Mouse (Mus musculus) midbrain, postnatal 0 days (tissue): Measurements from ENCODE around the gene Tnfsf14. TPM values are rescaled to one million over a fixed set of nuclear protein-coding genes. Genes with fewer than 3 reads are reported as not detected.

Experiments used
- ATAC-seq: fragments of 200-750 bp; cut with Nextera tagmentation; 2 replicates; pipeline ENCODE4 v1.8.0; 2017; ENCODE audit warnings: moderate number of reproducible peaks, mild to moderate bottlenecking, moderate TSS enrichment, moderate library complexity; ENCODE audit not compliant: low FRiP score
- DNase-seq: peaks from one replicate; pipeline ENCODE4 v3.0.0-alpha.2; 2015; ENCODE audit warnings: low spot score
- H3K27ac ChIP-seq: fragments of 300-500 bp; sonication (generic); 2 replicates; pipeline ENCODE4 v1.5.1; 2014; ENCODE audit warnings: low read depth, mild to moderate bottlenecking, low read length, mixed read lengths
- H3K27me3 ChIP-seq: fragments of 300-500 bp; sonication (generic); 2 replicates; pipeline ENCODE4 v1.6.1; 2014; ENCODE audit warnings: low read length, control low read depth, mixed read lengths; ENCODE audit not compliant: insufficient read depth
- H3K36me3 ChIP-seq: fragments of 300-500 bp; sonication (generic); 2 replicates; pipeline ENCODE4 v1.6.1; 2014; ENCODE audit warnings: low read length, control low read depth, mixed read lengths; ENCODE audit not compliant: insufficient read depth
- H3K4me1 ChIP-seq: fragments of 300-500 bp; sonication (generic); 2 replicates; pipeline ENCODE4 v1.6.1; 2014; ENCODE audit warnings: mild to moderate bottlenecking, control low read depth, antibody characterized with exemption, low read length, mixed read lengths; ENCODE audit not compliant: insufficient read depth
- H3K4me2 ChIP-seq: fragments of 300-500 bp; sonication (generic); 2 replicates; pipeline ENCODE4 v1.6.1; 2014; ENCODE audit warnings: low read depth, mild to moderate bottlenecking, low read length, mixed read lengths; ENCODE audit not compliant: poor library complexity, severe bottlenecking
- H3K4me3 ChIP-seq: fragments of 300-500 bp; sonication (generic); 2 replicates; pipeline ENCODE4 v1.5.1; 2014; ENCODE audit warnings: low read depth, mild to moderate bottlenecking, low read length, moderate library complexity
- H3K9ac ChIP-seq: fragments of 300-500 bp; sonication (generic); replicated peaks from 2 replicates; pipeline ENCODE4 v1.6.1; 2014; ENCODE audit warnings: mild to moderate bottlenecking, low read length, moderate library complexity, mixed read lengths; ENCODE audit not compliant: poor library complexity, severe bottlenecking
- H3K9me3 ChIP-seq: fragments of 300-500 bp; sonication (generic); 2 replicates; pipeline ENCODE4 v1.6.1; 2016; ENCODE audit warnings: low read length, control low read depth
- CTCF ChIP-seq: IDR thresholded peaks from 2 replicates; pipeline ENCODE4 v1.5.1; 2016; ENCODE audit warnings: antibody characterized with exemption, mild to moderate bottlenecking
- WGBS: fragments of 180-500 bp; shearing (Covaris S2); extraction: QIAGEN DNeasy Blood & Tissue Kit; methylation state at CpG from one replicate; pipeline ENCODE4 v1.1.7; 2014; 5-methylcytosine and 5-hydroxymethylcytosine counted together
- polyA plus RNA-seq: library from polyadenylated mRNA; unstranded; fragments of >200 nt; fragmentation: Nextera tagmentation; extraction: Ambion mirVana; gene quantifications from 2 replicates; pipeline ENCODE4 v1.2.1, GENCODE M21; 2015
- total RNA-seq: library from RNA; depleted of rRNA; stranded (reverse); fragments of >200 nt; gene quantifications from 2 replicates; pipeline ENCODE4 v1.2.3, GENCODE M21; 2014; rRNA removed

Gene Tnfsf14
- not detected in 2 replicates for total RNA-seq
- polyA plus RNA-seq = not detected in 2 replicates

- no peak for TF ChIP-seq CTCF
- Histone ChIP-seq H3K4me3 (no peak within 1 kb of the TSS), H3K4me2 (no peak within 1 kb of the TSS), H3K9me3 (no peaks in the 10 kb centered on the region), H3K4me1 (no peaks in the 10 kb centered on the region), H3K36me3 (no peaks in the 10 kb centered on the region), H3K27me3 (no peaks in the 10 kb centered on the region), H3K27ac (no peak within 1 kb of the TSS), H3K9ac (no peak within 1 kb of the TSS)
- ATAC-seq (no peak), DNase-seq (no peak)
- WGBS = 83% methylated on average over 11 of the region's 11 CpGs
Measured at GRCm38 (mm10) chr17:57194041-57194507, at the start of gene Tnfsf14. Tnfsf14 (minus strand) TSS chr17:57194177.

- DNase-seq (no peak), ATAC-seq (0 out of 2 replicates have a peak, but pooled peaks have one; percentile 26)
- H3K4me2 ChIP-seq = no peak overlapping the region
- H3K9me3 ChIP-seq = no peaks in the 10 kb centered on the region
- no peak overlapping the region for H3K27ac ChIP-seq
- H3K4me3 ChIP-seq = no peak overlapping the region
- 97% methylated on average over 9 of the region's 9 CpGs for WGBS
- no peak for TF ChIP-seq CTCF
- no peaks in the 10 kb centered on the region for H3K4me1 ChIP-seq
- peaks cover 31% of the 10 kb centered on the region for H3K36me3 ChIP-seq
- no peak overlapping the region for H3K9ac ChIP-seq
- no peaks in the 10 kb centered on the region for H3K27me3 ChIP-seq
Measured at GRCm38 (mm10) chr17:57237181-57237580, 43.2 kb upstream of the Tnfsf14 start.

- Histone ChIP-seq H3K27me3 (no peaks in the 10 kb centered on the region), H3K36me3 (peaks cover 23% of the 10 kb centered on the region), H3K9ac (no peak overlapping the region), H3K4me3 (no peak overlapping the region), H3K27ac (no peak overlapping the region), H3K4me2 (no peak overlapping the region), H3K9me3 (no peaks in the 10 kb centered on the region), H3K4me1 (no peaks in the 10 kb centered on the region)
- 89% methylated on average over 5 of the region's 5 CpGs for WGBS
- no peak for TF ChIP-seq CTCF
- ATAC-seq (peak; percentile 32; the same call in 1 of the 2 replicates), DNase-seq (no peak)
Measured at GRCm38 (mm10) chr17:57235803-57236202, 41.8 kb upstream of the Tnfsf14 start.

GRCm38 (mm10) chr17:57234254-57234928 lies 40.4 kb upstream of the Tnfsf14 start:
- Histone ChIP-seq H3K4me2 (no peak overlapping the region), H3K9ac (no peak overlapping the region), H3K27ac (no peak overlapping the region), H3K4me1 (no peaks in the 10 kb centered on the region), H3K9me3 (no peaks in the 10 kb centered on the region), H3K36me3 (peaks cover 23% of the 10 kb centered on the region), H3K27me3 (no peaks in the 10 kb centered on the region), H3K4me3 (no peak overlapping the region)
- peak; percentile 33; the same call in 1 of the 2 replicates for TF ChIP-seq CTCF
- ATAC-seq = no peak
- DNase-seq = no peak
- WGBS = 83% methylated on average over 12 of the region's 12 CpGs

- no peak overlapping the region for H3K4me3 ChIP-seq
- no peak overlapping the region for H3K4me2 ChIP-seq
- DNase-seq = no peak
- no peak overlapping the region for H3K27ac ChIP-seq
- H3K36me3 ChIP-seq = peaks cover 23% of the 10 kb centered on the region
- TF ChIP-seq CTCF = no peak
- H3K4me1 ChIP-seq = no peaks in the 10 kb centered on the region
- H3K9me3 ChIP-seq = no peaks in the 10 kb centered on the region
- WGBS = 38% methylated on average over 7 of the region's 7 CpGs
- no peaks in the 10 kb centered on the region for H3K27me3 ChIP-seq
- no peak for ATAC-seq
- H3K9ac ChIP-seq = no peak overlapping the region
Measured at GRCm38 (mm10) chr17:57233038-57233437, 39.1 kb upstream of the Tnfsf14 start.

- Histone ChIP-seq H3K4me2 (no peak overlapping the region), H3K9me3 (no peaks in the 10 kb centered on the region), H3K4me3 (no peak overlapping the region), H3K9ac (no peak overlapping the region), H3K36me3 (peaks cover 17% of the 10 kb centered on the region), H3K4me1 (no peaks in the 10 kb centered on the region), H3K27me3 (no peaks in the 10 kb centered on the region), H3K27ac (no peak overlapping the region)
- ATAC-seq = no peak
- TF ChIP-seq CTCF = no peak
- DNase-seq = no peak
- 81% methylated on average over 1 of the region's 1 CpGs for WGBS
Measured at GRCm38 (mm10) chr17:57232200-57232599, 38.2 kb upstream of the Tnfsf14 start.
